Comparison of ENCODE assay signal across 8 mouse cellular contexts in the genomic region with DNA sequence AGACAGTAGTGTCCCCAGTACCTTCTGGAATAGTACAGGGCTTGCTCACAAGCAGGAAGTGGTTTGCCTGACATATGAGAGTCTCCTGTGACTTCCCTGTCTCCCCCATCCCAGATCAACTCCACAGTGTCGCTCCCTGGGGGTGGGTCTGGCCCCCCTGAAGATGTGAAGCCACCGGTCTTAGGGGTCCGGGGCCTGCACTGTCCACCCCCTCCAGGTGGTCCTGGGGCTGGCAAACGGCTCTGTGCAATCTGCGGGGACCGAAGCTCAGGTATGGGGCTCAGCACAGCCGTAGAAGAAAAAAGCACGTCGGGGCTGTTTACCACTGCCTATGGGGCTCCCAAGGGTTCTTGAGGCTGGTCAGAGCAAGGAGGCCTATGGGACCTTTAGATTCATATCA. TPM values are rescaled to one million over a fixed set of nuclear protein-coding genes. Genes with fewer than 3 reads are reported as not detected.
DNase-seq lines count a peak whose midpoint lies in the region; ATAC-seq lines count a peak whose summit lies in the region.

No protein-coding gene starts in this region.

- H3K4me3 ChIP-seq in embryonic facial prominence, embryonic 12.5 days: peak overlapping the region; percentile 85; the same call in 1 of the 2 replicates
- H3K4me3 ChIP-seq in macrophage (ENCODE audit: inconsistent target): peak overlapping the region; percentile 65; the same call in 1 of the 2 replicates

- no peak for ATAC-seq in cerebellum, adult (ENCODE audit: insufficient number of reproducible peaks, low FRiP score, low TSS enrichment)
- no peak for ATAC-seq in embryonic facial prominence, embryonic 12.5 days (ENCODE audit: insufficient number of reproducible peaks, insufficient read depth, low FRiP score, low TSS enrichment)

- peaks cover 36% of the 10 kb centered on the region for H3K4me1 ChIP-seq in embryonic facial prominence, embryonic 12.5 days

- H3K27me3 ChIP-seq in embryonic facial prominence, embryonic 12.5 days: 0 out of 2 replicates have a peak, but pooled peaks cover 4% of the 10 kb centered on the region

- no peak overlapping the region for H3K27ac ChIP-seq in embryonic facial prominence, embryonic 12.5 days
- peak overlapping the region; percentile 63 for H3K27ac ChIP-seq in macrophage

- peak overlapping the region; percentile 81 for H3K4me2 ChIP-seq in embryonic facial prominence, embryonic 12.5 days (replicated peaks)

- peak overlapping the region; percentile 36; the same call in 1 of the 2 replicates for H3K9ac ChIP-seq in embryonic facial prominence, embryonic 12.5 days

- H3K9me3 ChIP-seq in embryonic facial prominence, embryonic 12.5 days: no peaks in the 10 kb centered on the region

- peaks cover 63% of the 10 kb centered on the region for H3K36me3 ChIP-seq in embryonic facial prominence, embryonic 12.5 days
- H3K36me3 ChIP-seq in macrophage (ENCODE audit: inconsistent target): peaks cover 48% of the 10 kb centered on the region

- peaks cover 28% of the 10 kb centered on the region for H3K79me2 ChIP-seq in macrophage (ENCODE audit: inconsistent target)

- DNase-seq in cerebellum, adult 11-12 months: peak; percentile 66
- peak; percentile 38 for DNase-seq in left cerebral cortex, postnatal 4 days
- no peak for DNase-seq in left cerebral cortex, postnatal 36 days (ENCODE audit: low spot score in 2 of 2)
- no peak for DNase-seq in urinary bladder, adult 18-20 months (ENCODE audit: low spot score in 2 of 2)
- DNase-seq in left cerebral cortex, adult 18-20 months (ENCODE audit: low spot score in 2 of 2): no peak

- intact Hi-C loops in left cerebral cortex, postnatal 4 days (cut with DNase I): loop anchor here (5.0 kb wide), 1 partner anchor 564 kb away; a partner anchor contains a TSS
- intact Hi-C loops in left cerebral cortex, postnatal 36 days (cut with DNase I): loop anchor here (10.0 kb wide), 1 partner anchor 561 kb away; a partner anchor contains a TSS

- 90% methylated on average over 9 of the region's 9 CpGs for WGBS in embryonic facial prominence, embryonic 12.5 days
- WGBS in macrophage (ENCODE audit: missing documents): 72% methylated on average over 9 of the region's 9 CpGs

RNA-seq across cellular contexts. Expression of a gene that starts 1.8 kb away (rescaled TPM):
- 10 to 100 TPM; 80.7 to 84.9 TPM for total RNA-seq in left cerebral cortex, postnatal 4 days (2021)
- total RNA-seq in left cerebral cortex, postnatal 36 days (2021): 10 to 100 TPM; 81.9 to 87.8 TPM
- polyA plus RNA-seq in embryonic facial prominence, embryonic 12.5 days (2016; fragmentation: Nextera tagmentation; extraction: Ambion mirVana): 69.9 and 72.6 TPM in 2 replicates
- total RNA-seq in macrophage (2018; cell fraction: chromatin; rRNA removed): 100 to 1,000 TPM in 1 of 26 experiments, 10 to 100 TPM in 25; 23.5 to 101 (median 45.8) TPM
- 10 to 100 TPM; 14.5 to 38.3 (median 25.9) TPM for total RNA-seq in macrophage (2018; cell fraction: cytosol; rRNA removed)
- 10 to 100 TPM; 18.8 to 62.7 (median 32.1) TPM for total RNA-seq in macrophage (2018; cell fraction: nucleus; rRNA removed)
- 15.5 to 33.4 TPM (median 20.0 TPM) in 3 replicates for polyA plus RNA-seq in macrophage (2018)
- 10 to 100 TPM; 80.6 to 84.1 TPM for total RNA-seq in left cerebral cortex, adult 18-20 months (2021)

RNA-seq across cellular contexts. Expression of a gene that starts 2.0 kb away (rescaled TPM):
- total RNA-seq in left cerebral cortex, postnatal 4 days (2021): 10 to 100 TPM; 96.3 to 98.7 TPM
- 100 to 1,000 TPM; 101 to 105 TPM for total RNA-seq in left cerebral cortex, postnatal 36 days (2021)
- polyA plus RNA-seq in embryonic facial prominence, embryonic 12.5 days (2016; fragmentation: Nextera tagmentation; extraction: Ambion mirVana): 191 and 193 TPM in 2 replicates
- total RNA-seq in macrophage (2018; cell fraction: chromatin; rRNA removed): 100 to 1,000 TPM in 3 of 26 experiments, 10 to 100 TPM in 23; 49.7 to 112 (median 78.2) TPM
- total RNA-seq in macrophage (2018; cell fraction: cytosol; rRNA removed): 100 to 1,000 TPM in 18 of 26 experiments, 10 to 100 TPM in 8; 68.6 to 145 (median 112) TPM
- total RNA-seq in macrophage (2018; cell fraction: nucleus; rRNA removed): 100 to 1,000 TPM in 23 of 26 experiments, 10 to 100 TPM in 3; 68.0 to 195 (median 139) TPM
- polyA plus RNA-seq in macrophage (2018): 67.7 to 120 TPM (median 117 TPM) in 3 replicates
- 100 to 1,000 TPM in 1 of 2 experiments, 10 to 100 TPM in 1; 96.1 to 101 TPM for total RNA-seq in left cerebral cortex, adult 18-20 months (2021)

RNA-seq across cellular contexts. Expression of a gene that starts 5.6 kb away (rescaled TPM):
- total RNA-seq in left cerebral cortex, postnatal 4 days (2021): 10 to 100 TPM; 41.6 to 45.2 TPM
- 10 to 100 TPM; 35.7 to 36.6 TPM for total RNA-seq in left cerebral cortex, postnatal 36 days (2021)
- polyA plus RNA-seq in embryonic facial prominence, embryonic 12.5 days (2016; fragmentation: Nextera tagmentation; extraction: Ambion mirVana): 52.2 and 59.5 TPM in 2 replicates
- 100 to 1,000 TPM in 1 of 26 experiments, 10 to 100 TPM in 25; 15.1 to 108 (median 44.2) TPM for total RNA-seq in macrophage (2018; cell fraction: chromatin; rRNA removed)
- 10 to 100 TPM; 14.0 to 39.8 (median 25.1) TPM for total RNA-seq in macrophage (2018; cell fraction: cytosol; rRNA removed)
- total RNA-seq in macrophage (2018; cell fraction: nucleus; rRNA removed): 100 to 1,000 TPM in 1 of 26 experiments, 10 to 100 TPM in 25; 13.8 to 109 (median 44.0) TPM
- 28.2 to 38.3 TPM (median 35.6 TPM) in 3 replicates for polyA plus RNA-seq in macrophage (2018)
- total RNA-seq in left cerebral cortex, adult 18-20 months (2021): 10 to 100 TPM; 39.3 to 43.2 TPM

RNA-seq across cellular contexts. Expression of a gene that starts 5.8 kb away (rescaled TPM):
- 1 to 10 TPM; 6.8 to 9.8 TPM for total RNA-seq in left cerebral cortex, postnatal 4 days (2021)
- total RNA-seq in left cerebral cortex, postnatal 36 days (2021): 10 to 100 TPM; 15.1 to 16.3 TPM
- polyA plus RNA-seq in embryonic facial prominence, embryonic 12.5 days (2016; fragmentation: Nextera tagmentation; extraction: Ambion mirVana): 7.2 and 14.8 TPM in 2 replicates
- total RNA-seq in macrophage (2018; cell fraction: chromatin; rRNA removed): 100 to 1,000 TPM in 1 of 26 experiments, 10 to 100 TPM in 9, 1 to 10 TPM in 16; 2.6 to 133 (median 8.6) TPM
- total RNA-seq in macrophage (2018; cell fraction: cytosol; rRNA removed): 1 to 10 TPM in 16 of 26 experiments, under 1 TPM in 10; 0.34 to 5.4 (median 1.4) TPM
- total RNA-seq in macrophage (2018; cell fraction: nucleus; rRNA removed): 10 to 100 TPM in 6 of 26 experiments, 1 to 10 TPM in 20; 1.2 to 21.1 (median 3.6) TPM
- 0.79 to 1.6 TPM (median 1.2 TPM) in 3 replicates for polyA plus RNA-seq in macrophage (2018)
- 10 to 100 TPM; 14.5 to 14.6 TPM for total RNA-seq in left cerebral cortex, adult 18-20 months (2021)

RNA-seq across cellular contexts. Expression of a gene that starts 9.0 kb away (rescaled TPM):
- 10 to 100 TPM; 23.6 to 28.2 TPM for total RNA-seq in left cerebral cortex, postnatal 4 days (2021)
- total RNA-seq in left cerebral cortex, postnatal 36 days (2021): 10 to 100 TPM; 33.5 to 35.9 TPM
- 27.2 and 29.7 TPM in 2 replicates for polyA plus RNA-seq in embryonic facial prominence, embryonic 12.5 days (2016; fragmentation: Nextera tagmentation; extraction: Ambion mirVana)
- total RNA-seq in macrophage (2018; cell fraction: chromatin; rRNA removed): 10 to 100 TPM in 25 of 26 experiments, 1 to 10 TPM in 1; 9.7 to 64.1 (median 30.8) TPM
- 10 to 100 TPM in 24 of 26 experiments, 1 to 10 TPM in 2; 7.9 to 17.6 (median 13.5) TPM for total RNA-seq in macrophage (2018; cell fraction: cytosol; rRNA removed)
- total RNA-seq in macrophage (2018; cell fraction: nucleus; rRNA removed): 10 to 100 TPM in 25 of 26 experiments, 1 to 10 TPM in 1; 8.8 to 35.2 (median 21.2) TPM
- 12.0 to 17.2 TPM (median 17.1 TPM) in 3 replicates for polyA plus RNA-seq in macrophage (2018)
- 10 to 100 TPM; 31.6 to 34.6 TPM for total RNA-seq in left cerebral cortex, adult 18-20 months (2021)

Comparison
In these comparisons a context has a peak if more than half of its experiments do, and no peak if none do; other contexts are left out.
1. DNase-seq: peak in cerebellum, adult 11-12 months (single experiment) and left cerebral cortex, postnatal 4 days (single experiment); none in left cerebral cortex, postnatal 36 days (0 of 2), urinary bladder, adult 18-20 months (0 of 2) and left cerebral cortex, adult 18-20 months (0 of 2).